Mouse (Mus musculus): ENCODE data around the gene Syn3.
A peak's percentile ranks its signal among the peaks of the same experiment; 100 is the strongest.

DNA sequence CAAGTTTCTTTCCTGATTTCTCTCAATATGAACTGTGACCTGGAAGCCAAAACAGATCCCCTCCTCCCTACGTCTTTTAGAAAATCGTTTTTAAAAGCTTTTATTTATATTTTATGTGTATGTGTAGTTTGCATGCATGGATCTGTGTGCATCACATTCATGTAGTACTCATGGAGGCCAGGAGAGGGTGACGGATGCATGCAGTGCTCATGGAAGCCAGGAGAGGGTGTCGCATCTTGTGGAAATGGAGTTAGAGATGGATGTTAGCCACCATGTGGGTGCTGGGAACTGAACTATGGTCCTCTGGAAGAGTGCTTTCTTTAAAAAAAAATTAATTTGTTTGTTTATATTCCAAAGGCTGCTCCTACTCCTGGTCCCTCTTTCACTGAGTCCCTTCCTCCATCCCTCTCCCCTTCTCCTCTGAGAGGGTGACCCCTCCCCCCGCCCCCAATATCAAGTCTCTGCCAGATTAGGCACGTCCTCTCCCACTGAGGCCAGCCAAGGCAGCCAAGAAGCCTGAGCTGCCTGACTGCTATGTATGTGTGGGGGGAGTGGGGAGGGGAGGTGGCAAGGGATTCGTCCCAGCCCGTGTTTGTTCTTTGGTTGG lies 442.3 kb downstream of the Syn3 start:
- TF ChIP-seq POLR2A (IDR thresholded peaks at IDR 0.05; ENCODE audit: borderline replicate concordance, insufficient read depth, low read length) (no peak), CTCF (IDR thresholded peaks at IDR 0.05; ENCODE audit: borderline replicate concordance, insufficient read depth, low read depth, low read length) (0 out of 2 replicates have a peak, but pooled peaks have one; percentile 14)
